Mouse (Mus musculus) erythroblast, embryonic 14.5 days (primary cell): Measurements from ENCODE around the gene Atg2a.

Experiments
- GATA1 ChIP-seq: IDR thresholded peaks from 2 replicates; pipeline ENCODE4 v1.6.1; 2012; ENCODE audit warnings: low read length, inconsistent platforms, mixed read lengths
- TAL1 ChIP-seq: IDR thresholded peaks from 3 replicates; pipeline ENCODE4 v1.6.1; 2012; ENCODE audit warnings: low read length, inconsistent platforms, mixed read lengths

DNA sequence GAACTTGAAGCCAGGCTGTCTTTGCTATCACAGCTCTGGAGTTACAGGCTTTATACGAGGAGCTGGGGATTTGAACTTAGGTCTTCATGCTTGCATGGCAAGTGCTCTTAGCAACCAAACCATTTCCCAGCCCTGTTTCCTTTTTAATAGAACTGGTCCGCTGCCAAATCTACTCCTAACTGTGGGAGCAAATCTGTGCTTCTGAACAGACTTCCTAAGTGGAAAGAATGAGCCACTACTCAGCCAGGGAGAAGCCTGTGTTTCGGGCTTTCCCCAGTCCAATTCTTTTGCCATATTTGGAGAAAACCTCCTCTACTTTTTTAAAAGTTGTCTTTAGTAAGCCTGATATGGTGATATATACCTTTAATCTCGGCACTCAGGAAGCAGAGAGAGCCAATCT lies 31.3 kb downstream of the Atg2a start:
- no peak for TF ChIP-seq GATA1
- no peak for TF ChIP-seq TAL1
